Mouse (Mus musculus) cerebellum, adult 9-10 months (tissue): Measurements from ENCODE around the gene Mgat3.
A peak's percentile ranks its signal among the peaks of the same experiment; 100 is the strongest.

ENCODE experiments used
- DNase-seq: peaks from one replicate; pipeline ENCODE4 v3.0.0; 2022

Gene Mgat3

DNA sequence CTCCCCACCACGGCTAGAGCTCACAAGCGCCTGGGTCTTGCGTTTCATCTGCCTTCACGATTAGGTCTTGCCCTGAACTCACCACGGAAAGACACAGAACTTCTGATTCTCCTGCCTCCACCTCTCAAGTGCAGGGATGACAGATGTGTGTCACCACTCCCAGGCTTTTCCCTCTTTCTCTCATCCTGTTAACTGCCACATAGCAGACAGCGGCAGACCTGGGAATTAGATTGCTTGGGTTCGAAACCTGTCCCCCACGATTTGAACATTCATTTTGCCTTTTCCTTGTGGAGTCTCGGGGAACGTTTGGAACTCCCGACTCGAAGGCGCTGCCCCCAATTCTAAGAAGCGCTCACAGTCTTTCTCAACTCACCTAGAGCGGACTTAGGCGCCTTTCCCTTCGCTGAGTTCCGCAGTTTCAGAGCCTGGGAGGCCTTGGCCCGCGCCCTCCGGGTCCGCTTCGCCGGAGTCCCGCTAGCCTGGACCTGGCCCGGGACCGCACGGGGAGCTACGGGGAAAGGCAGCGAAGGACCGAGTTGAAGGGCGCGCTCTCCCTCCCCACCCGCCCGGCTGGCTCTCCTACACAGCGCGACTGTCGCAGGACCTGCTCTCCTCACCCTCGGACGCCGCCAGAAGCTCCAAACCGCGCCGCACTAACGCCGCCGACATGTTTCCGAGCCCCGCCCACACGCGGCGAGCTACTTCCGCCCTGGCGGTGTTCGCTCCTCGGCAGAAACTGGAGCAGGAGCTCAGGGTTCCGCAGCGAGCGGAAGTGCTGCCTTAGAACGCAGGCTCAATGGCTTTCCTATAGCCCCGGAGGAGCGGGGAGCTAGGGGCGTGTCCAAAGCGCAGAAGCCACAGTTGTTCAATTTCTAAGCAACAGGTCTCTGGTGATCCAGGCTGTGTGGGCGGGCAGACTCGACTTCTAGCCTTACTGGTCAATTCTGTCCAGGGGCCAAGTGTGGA is 90.4 kb downstream of the Mgat3 start, which contains the start of gene Rps19bp1:
Rps19bp1 (minus strand) TSS at position 706 of the 966 bp plus-strand sequence.
- DNase-seq: peak; percentile 84
